Mouse (Mus musculus) neural tube, embryonic 15.5 days (tissue): Measurements from ENCODE around the gene Rab40c. TPM values are rescaled to one million over a fixed set of nuclear protein-coding genes. Genes with fewer than 3 reads are reported as not detected.

ENCODE experiments used
- ATAC-seq: fragments of 200-750 bp; cut with Nextera tagmentation; 2 replicates; pipeline ENCODE4 v1.8.0; 2017; ENCODE audit warnings: mild to moderate bottlenecking, moderate TSS enrichment, moderate library complexity; ENCODE audit not compliant: low FRiP score
- H3K27ac ChIP-seq: fragments of 300-500 bp; sonication (generic); replicated peaks from 2 replicates; pipeline ENCODE4 v1.5.1; 2015; ENCODE audit warnings: mild to moderate bottlenecking, inconsistent platforms
- H3K27me3 ChIP-seq: fragments of 300-500 bp; sonication (generic); replicated peaks from 2 replicates; pipeline ENCODE4 v1.6.1; 2015; ENCODE audit warnings: inconsistent platforms
- H3K36me3 ChIP-seq: fragments of 300-500 bp; sonication (generic); 2 replicates; pipeline ENCODE4 v1.6.1; 2015; ENCODE audit warnings: inconsistent platforms
- H3K4me1 ChIP-seq: fragments of 300-500 bp; sonication (generic); 2 replicates; pipeline ENCODE4 v1.6.1; 2015; ENCODE audit warnings: inconsistent platforms
- H3K4me2 ChIP-seq: fragments of 300-500 bp; sonication (generic); 2 replicates; pipeline ENCODE4 v1.6.1; 2015; ENCODE audit warnings: inconsistent platforms, mild to moderate bottlenecking, moderate library complexity
- H3K4me3 ChIP-seq: fragments of 300-500 bp; sonication (generic); replicated peaks from 2 replicates; pipeline ENCODE4 v1.5.1; 2015; ENCODE audit warnings: mild to moderate bottlenecking, inconsistent platforms
- H3K9ac ChIP-seq: fragments of 300-500 bp; sonication (generic); replicated peaks from 2 replicates; pipeline ENCODE4 v1.6.1; 2015; ENCODE audit warnings: mild to moderate bottlenecking, inconsistent platforms
- H3K9me3 ChIP-seq: fragments of 300-500 bp; sonication (generic); replicated peaks from 2 replicates; pipeline ENCODE4 v1.6.1; 2016; ENCODE audit warnings: inconsistent platforms
- WGBS: fragments of 180-500 bp; shearing (Covaris S2); methylation state at CpG from one replicate; pipeline ENCODE4 v1.1.7; 2015; ENCODE audit warnings: mixed read lengths; 5-methylcytosine and 5-hydroxymethylcytosine counted together
- polyA plus RNA-seq: library from polyadenylated mRNA; unstranded; fragments of >200 nt; fragmentation: Nextera tagmentation; extraction: Ambion mirVana; gene quantifications from 2 replicates; pipeline ENCODE4 v1.2.1, GENCODE M21; 2015

The Rab40c gene
- polyA plus RNA-seq, 1 experiment from 2014 or later, result 50.5 TPM

DNA sequence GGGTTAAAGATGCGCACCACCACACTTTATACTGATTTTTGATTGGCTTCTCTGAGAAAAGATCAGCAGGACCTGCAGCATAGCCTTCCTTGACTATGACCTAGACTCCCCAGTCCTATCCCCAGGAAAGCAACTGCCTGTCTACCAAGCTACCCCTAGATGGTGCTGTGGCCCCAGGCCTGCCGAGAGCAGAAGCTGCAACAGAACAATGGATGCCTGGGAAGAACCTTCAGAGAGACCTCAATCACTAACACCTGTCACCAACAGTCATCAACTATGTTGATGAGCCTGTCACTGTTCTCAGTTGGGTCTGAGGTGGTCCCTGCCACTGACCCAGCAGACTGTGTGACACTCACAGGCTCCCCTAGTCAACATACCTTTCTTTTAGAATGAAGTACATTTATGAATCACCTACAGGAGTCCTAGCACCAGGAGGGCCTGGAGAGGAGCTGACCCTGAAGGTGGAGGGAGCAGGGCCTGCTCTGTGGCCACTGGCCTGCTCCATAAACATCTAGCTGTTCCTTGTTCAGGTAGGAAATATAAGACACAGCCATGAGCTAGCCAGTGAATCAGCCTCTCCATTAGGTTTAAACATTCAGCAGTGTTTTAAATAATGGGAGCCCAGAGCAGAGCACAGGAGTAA lies 25.4 kb downstream of the Rab40c start:
- Histone ChIP-seq H3K27me3 (no peaks in the 10 kb centered on the region), H3K9ac (peak overlapping the region; percentile 26; the same call in 1 of the 2 replicates), H3K4me2 (no peak overlapping the region), H3K36me3 (peaks cover 13% of the 10 kb centered on the region), H3K9me3 (no peaks in the 10 kb centered on the region), H3K4me1 (peaks cover 6% of the 10 kb centered on the region; the same call in 1 of the 2 replicates), H3K4me3 (no peak overlapping the region), H3K27ac (peak overlapping the region; percentile 66)
- peak; percentile 88 for ATAC-seq
- WGBS, result 39% methylated on average over 2 of the region's 2 CpGs

DNA sequence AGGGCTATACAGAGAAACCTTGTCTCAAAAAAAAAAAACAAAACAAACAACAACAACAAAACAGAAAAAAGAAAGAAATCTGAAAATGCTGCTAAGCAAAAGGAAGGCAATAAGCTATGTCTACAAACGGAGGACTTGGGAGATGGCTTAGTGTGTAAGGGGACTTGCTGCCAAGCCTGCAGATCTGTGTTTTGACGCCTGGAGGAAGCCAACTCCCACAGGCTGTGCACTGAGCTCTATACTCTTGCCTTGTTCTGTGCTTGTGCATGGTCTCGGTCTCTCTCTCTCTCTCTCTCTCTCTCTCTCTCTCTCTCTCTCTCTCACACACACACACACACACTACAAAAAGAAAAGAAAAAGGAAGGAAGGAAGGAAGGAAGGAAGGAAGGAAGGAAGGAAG lies 30.7 kb downstream of the Rab40c start:
- no peaks in the 10 kb centered on the region for H3K9me3 ChIP-seq
- no peak overlapping the region for H3K4me2 ChIP-seq
- no peak overlapping the region for H3K27ac ChIP-seq
- H3K4me3 ChIP-seq, result no peak overlapping the region
- H3K9ac ChIP-seq, result no peak overlapping the region
- 90% methylated on average over 3 of the region's 3 CpGs for whole genome bisulfite sequencing
- 0 out of 2 replicates have a peak, but pooled peaks cover 4% of the 10 kb centered on the region for H3K4me1 ChIP-seq
- no peaks in the 10 kb centered on the region for H3K27me3 ChIP-seq
- ATAC-seq, result no peak
- peaks cover 37% of the 10 kb centered on the region for H3K36me3 ChIP-seq

DNA sequence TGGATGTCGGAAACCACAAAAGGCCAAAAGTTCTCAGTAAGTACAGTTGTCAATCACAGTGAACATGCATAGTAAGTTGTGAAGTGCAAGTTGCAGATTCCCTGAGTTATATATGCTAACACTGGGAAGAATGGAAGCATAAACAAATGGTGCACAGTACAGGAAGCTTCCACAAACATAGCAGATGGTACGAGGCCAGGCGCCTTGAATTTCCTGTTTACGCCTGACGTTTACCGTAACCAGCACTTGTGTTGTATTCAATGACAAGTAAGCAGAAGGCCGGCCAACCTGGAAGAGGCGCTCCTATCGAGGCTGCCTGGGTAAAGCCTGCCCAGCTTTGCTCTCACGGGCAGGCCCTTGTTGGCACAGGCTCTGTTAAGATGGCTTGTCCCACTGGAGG lies 32.1 kb downstream of the Rab40c start:
- H3K27me3 ChIP-seq, result no peaks in the 10 kb centered on the region
- peaks cover 50% of the 10 kb centered on the region for H3K36me3 ChIP-seq
- ATAC-seq, result no peak
- 90% methylated on average over 10 of the region's 10 CpGs for WGBS
- H3K4me2 ChIP-seq, result no peak overlapping the region
- H3K27ac ChIP-seq, result no peak overlapping the region
- no peaks in the 10 kb centered on the region for H3K9me3 ChIP-seq
- no peak overlapping the region for H3K9ac ChIP-seq
- H3K4me1 ChIP-seq, result 0 out of 2 replicates have a peak, but pooled peaks cover 4% of the 10 kb centered on the region
- no peak overlapping the region for H3K4me3 ChIP-seq

DNA sequence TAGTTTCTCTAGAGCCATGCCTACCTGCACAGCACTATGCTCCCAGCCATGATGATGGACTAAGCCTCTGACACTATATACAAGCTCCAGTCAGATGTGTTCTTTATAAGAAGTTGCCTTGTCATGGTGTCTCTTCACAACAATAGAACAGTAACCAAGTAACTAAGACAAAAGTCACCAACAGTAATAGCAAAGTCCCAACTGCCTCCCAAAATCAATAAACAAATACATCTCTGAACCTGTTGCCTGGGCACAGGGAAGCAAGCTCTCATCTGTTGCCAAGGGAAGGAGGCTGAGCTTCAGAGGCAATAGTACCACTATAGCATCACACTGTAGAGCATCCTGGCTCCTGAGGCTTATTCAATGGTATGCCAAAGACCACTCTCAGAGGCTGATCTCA lies 32.7 kb downstream of the Rab40c start:
- Histone ChIP-seq H3K9me3 (no peaks in the 10 kb centered on the region), H3K27ac (no peak overlapping the region), H3K36me3 (peaks cover 51% of the 10 kb centered on the region), H3K9ac (no peak overlapping the region), H3K27me3 (no peaks in the 10 kb centered on the region), H3K4me3 (no peak overlapping the region), H3K4me1 (0 out of 2 replicates have a peak, but pooled peaks cover 4% of the 10 kb centered on the region), H3K4me2 (no peak overlapping the region)
- ATAC-seq, result no peak

DNA sequence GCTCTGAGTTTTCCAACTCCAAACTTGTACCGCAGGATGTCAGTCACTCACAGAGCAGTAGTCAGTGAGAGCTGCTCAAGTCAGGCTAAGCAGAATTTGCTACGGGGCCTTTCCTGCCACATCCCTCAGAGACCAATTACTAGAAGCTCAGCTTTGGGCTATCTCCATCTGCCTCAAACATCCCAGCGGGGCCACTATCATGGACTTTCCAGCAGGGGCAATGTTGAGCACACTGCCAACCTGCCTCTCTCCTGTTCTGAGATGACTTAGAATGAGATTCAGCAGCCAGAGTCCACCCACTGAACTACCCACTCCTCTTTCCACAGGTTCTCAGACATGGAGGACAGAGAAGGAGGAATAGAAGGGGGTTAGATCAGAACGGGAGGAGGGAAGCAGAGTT lies 33.9 kb downstream of the Rab40c start:
- no peak for ATAC-seq
- Histone ChIP-seq H3K27ac (no peak overlapping the region), H3K4me2 (no peak overlapping the region), H3K4me3 (no peak overlapping the region), H3K36me3 (peaks cover 51% of the 10 kb centered on the region), H3K27me3 (no peaks in the 10 kb centered on the region), H3K4me1 (peaks cover 12% of the 10 kb centered on the region; the same call in 1 of the 2 replicates), H3K9me3 (no peaks in the 10 kb centered on the region), H3K9ac (no peak overlapping the region)
- whole genome bisulfite sequencing, result 62% methylated on average over 4 of the region's 4 CpGs

DNA sequence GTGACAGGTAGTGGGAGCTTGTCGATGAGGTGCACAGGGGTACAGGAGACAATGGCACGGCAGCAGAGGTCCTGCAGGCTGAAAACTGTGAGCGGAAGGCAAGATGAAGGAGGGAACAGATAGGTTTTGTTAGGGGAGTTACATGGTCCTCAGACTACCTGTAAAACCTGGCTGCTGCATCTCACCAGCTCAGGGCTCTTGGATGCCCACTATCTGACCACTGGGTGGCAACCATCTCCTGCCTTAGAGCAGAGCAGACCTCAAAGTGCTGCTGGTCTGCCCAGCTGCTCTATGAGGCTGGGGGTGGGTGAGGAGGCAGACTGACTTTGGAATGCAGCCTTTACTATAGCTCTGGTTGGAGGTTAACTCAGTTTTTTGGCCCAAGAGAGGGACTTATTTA lies 35.7 kb downstream of the Rab40c start:
- Histone ChIP-seq H3K36me3 (peaks cover 44% of the 10 kb centered on the region), H3K27ac (no peak overlapping the region), H3K9ac (no peak overlapping the region), H3K9me3 (no peaks in the 10 kb centered on the region), H3K27me3 (no peaks in the 10 kb centered on the region), H3K4me3 (no peak overlapping the region), H3K4me2 (no peak overlapping the region), H3K4me1 (peaks cover 21% of the 10 kb centered on the region; the same call in 1 of the 2 replicates)
- ATAC-seq, result no peak
- WGBS, result 89% methylated on average over 3 of the region's 3 CpGs

DNA sequence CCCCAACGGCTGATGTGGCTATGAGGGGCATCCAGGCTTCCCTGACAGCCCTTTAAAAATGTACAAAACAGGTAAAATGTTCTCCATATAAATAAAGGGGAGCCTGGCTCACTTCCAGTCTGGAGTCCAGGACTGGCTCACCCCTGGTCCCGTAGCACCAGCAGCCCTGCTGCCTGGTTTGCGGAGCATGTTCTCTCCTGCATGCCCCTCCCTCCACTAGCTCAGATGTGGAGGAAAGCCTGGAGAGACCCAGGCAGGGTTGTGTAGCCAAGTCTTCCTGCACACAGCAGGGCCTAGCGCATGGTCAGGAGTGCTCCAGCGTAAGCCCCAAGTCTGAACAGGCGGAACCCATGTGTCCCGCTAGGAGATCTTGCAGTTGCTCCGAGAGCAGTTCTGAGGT lies 36.3 kb downstream of the Rab40c start:
- Histone ChIP-seq H3K4me1 (peaks cover 21% of the 10 kb centered on the region; the same call in 1 of the 2 replicates), H3K4me2 (no peak overlapping the region), H3K9me3 (no peaks in the 10 kb centered on the region), H3K36me3 (peaks cover 48% of the 10 kb centered on the region), H3K4me3 (no peak overlapping the region), H3K27ac (no peak overlapping the region), H3K27me3 (no peaks in the 10 kb centered on the region), H3K9ac (no peak overlapping the region)
- ATAC-seq, result no peak
- WGBS, result 79% methylated on average over 8 of the region's 8 CpGs

DNA sequence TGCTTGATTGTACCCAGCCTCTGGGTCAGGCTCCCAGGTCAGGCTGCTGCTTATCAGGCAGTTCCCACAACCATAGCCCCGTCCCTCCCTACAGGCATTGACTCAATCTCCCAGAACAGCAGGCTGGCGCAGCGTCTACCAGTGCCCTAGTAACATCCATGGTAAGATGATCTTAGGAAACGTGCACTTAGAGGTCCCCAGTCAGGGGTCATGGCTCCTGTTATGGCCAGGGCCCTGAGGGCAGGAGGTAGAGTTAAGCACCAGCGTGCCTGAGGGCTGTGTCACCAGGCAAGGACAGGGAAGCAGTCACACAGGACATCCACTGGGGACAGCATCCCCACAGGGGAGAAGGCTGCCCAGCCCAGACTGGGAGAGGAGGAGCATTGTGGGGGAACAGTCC lies 37.2 kb downstream of the Rab40c start:
- Histone ChIP-seq H3K27ac (no peak overlapping the region), H3K9me3 (no peaks in the 10 kb centered on the region), H3K36me3 (peaks cover 47% of the 10 kb centered on the region), H3K27me3 (no peaks in the 10 kb centered on the region), H3K4me3 (no peak overlapping the region), H3K4me1 (peaks cover 28% of the 10 kb centered on the region; the same call in 1 of the 2 replicates), H3K9ac (no peak overlapping the region; the same call in 1 of the 2 replicates), H3K4me2 (no peak overlapping the region)
- 43% methylated on average over 5 of the region's 5 CpGs for WGBS
- ATAC-seq, result no peak

DNA sequence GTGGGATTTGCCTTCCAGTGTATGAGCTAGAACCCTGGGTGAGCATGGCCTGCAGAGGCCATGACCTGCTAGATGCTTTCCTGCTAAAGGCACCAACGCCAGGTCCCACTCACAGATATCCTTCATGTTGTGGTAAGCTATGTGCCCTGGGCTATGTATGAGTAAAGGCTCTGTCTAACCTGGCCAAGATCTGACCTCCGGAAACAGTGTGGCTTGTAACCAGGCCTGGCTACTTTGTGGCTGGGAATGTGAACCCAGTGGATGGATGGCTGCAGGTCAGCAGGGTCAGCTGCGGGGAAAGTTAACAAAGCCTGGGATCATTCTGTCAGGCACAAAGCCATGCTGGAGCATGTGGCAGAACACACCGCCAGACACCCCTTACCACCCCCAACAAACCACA lies 37.8 kb downstream of the Rab40c start:
- no peaks in the 10 kb centered on the region for H3K27me3 ChIP-seq
- no peak overlapping the region for H3K4me3 ChIP-seq
- no peak for ATAC-seq
- H3K9me3 ChIP-seq, result no peaks in the 10 kb centered on the region
- peaks cover 44% of the 10 kb centered on the region for H3K36me3 ChIP-seq
- 0 out of 2 replicates have a peak overlapping the region, but pooled peaks have one; percentile 19 for H3K27ac ChIP-seq
- H3K9ac ChIP-seq, result no peak overlapping the region
- no peak overlapping the region for H3K4me2 ChIP-seq
- 16% methylated on average over 4 of the region's 4 CpGs for WGBS
- H3K4me1 ChIP-seq, result peaks cover 33% of the 10 kb centered on the region

DNA sequence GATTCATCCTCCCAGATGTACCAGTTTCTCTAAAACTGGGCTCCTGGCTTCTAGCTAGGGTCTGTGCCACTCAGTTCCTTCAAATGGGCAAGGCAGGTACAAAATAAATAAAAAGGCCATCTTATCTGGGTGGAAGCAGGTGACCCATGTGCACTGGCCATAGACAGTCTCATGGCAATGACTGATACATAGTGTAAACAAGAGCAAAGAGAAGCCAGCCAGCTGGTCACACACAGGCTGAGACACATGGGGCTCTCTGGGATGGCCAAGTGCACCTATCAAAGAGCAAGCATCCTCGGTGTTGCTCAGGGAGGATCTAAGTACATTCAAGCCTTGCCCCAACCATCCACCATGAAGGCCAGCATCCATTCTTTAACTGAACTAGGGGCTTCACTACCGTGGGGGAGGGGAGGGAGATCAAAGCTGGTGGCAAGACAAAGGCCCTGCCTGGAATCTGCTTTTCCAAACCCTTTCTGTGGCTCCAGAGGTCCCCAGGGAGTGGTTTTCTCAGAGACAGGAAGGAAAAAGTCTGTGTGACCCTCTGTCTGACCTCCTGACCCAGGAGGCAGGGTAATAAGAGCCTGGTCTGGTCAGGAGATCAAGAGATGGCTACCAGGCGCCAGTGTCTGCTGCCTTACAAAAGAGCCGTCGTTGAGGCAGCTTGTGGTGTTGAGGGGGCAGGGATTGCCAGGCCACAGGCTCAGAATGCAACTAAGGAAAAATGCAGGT lies 38.5 kb downstream of the Rab40c start:
- Histone ChIP-seq H3K36me3 (peaks cover 42% of the 10 kb centered on the region), H3K4me3 (no peak overlapping the region), H3K4me1 (peaks cover 39% of the 10 kb centered on the region), H3K4me2 (no peak overlapping the region), H3K27me3 (no peaks in the 10 kb centered on the region), H3K27ac (0 out of 2 replicates have a peak overlapping the region, but pooled peaks have one; percentile 19), H3K9me3 (no peaks in the 10 kb centered on the region), H3K9ac (no peak overlapping the region)
- ATAC-seq, result no peak
- WGBS, result 7% methylated on average over 5 of the region's 5 CpGs

DNA sequence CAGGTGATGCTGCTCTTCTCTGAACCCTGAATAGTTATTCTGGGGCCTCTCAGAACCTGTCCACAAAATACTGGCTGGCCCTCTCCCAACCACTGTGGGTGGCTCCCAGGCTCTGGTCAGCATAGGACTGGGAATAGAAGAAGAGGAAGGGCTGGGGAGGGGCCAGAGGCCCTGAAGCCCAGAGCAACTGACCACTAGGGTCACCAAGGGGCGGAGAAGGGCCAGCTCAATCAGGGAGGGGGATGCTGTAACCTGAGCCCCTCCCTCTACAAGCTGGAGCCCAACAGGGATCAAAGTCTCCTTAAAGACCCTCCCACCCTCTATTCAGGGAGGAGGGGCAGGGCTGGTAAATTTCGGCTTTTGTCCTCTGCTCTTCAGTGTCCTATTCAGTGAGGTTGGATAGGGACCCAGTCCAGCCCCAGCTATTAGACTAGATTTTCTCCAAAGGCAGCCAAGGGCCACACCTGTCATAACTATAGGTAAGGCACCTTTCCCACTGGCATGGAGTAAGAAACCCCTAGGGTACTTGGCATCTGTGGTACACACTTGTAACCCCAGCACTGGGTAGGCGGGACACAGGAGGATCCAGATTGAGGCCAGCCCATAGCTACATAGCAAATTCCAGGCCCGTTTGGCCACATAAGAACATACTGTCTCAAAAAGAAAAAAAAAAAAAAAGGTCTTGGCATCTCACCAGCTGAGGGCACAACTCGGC lies 39.2 kb downstream of the Rab40c start, which contains the start of gene Wfikkn1:
TSS of gene Wfikkn1 (minus strand) at position 663 of the 715 bp plus-strand sequence.
- Histone ChIP-seq H3K9me3 (no peaks in the 10 kb centered on the region), H3K27me3 (no peaks in the 10 kb centered on the region), H3K36me3 (peaks cover 42% of the 10 kb centered on the region), H3K4me3 (no peak within 1 kb of the TSS), H3K27ac (0 out of 2 replicates have a peak within 1 kb of the TSS, but pooled peaks have one; percentile 19), H3K9ac (no peak within 1 kb of the TSS), H3K4me2 (no peak within 1 kb of the TSS), H3K4me1 (peaks cover 39% of the 10 kb centered on the region)
- 29% methylated on average over 5 of the region's 5 CpGs for WGBS
- no peak for ATAC-seq
